In the genomic region with DNA sequence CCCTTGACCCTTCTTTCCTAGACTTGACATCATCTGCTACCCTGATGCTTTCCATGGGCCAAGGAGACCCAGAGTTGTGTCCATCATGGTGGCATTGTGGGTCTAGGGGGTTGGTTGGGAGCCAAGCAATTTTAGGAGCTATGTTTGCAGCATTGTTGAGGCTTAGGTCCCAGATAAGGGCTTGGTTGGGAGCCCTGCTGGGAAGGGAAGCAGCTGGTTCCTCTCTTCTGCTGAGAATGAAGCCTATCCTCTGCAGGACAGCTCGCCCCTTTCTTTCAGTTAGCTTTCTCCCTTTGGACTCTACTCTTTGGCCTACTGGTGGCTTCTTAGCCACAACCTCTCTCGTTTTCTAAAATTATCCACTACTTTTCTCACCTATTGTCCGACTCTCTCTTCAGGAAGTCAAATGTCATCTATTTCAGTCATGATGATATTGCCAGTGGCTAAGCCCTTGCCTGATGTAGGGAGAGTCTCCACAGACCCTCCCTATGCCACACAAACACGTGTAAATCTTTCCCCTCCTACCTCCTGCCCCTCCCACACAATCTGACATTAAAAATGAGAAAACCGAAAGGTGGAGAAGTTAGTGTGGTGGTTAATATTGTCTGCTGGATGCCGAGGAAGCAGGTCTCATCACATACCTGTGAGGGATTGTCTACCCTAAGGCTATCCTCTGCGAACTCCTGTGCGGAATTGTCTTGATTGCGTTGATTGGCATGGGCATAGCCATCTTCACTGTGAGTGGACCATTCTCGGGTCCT, we compare ENCODE assay signal across 1 mouse cellular context.
A peak's percentile ranks its signal among the peaks of the same experiment; 100 is the strongest.
TF ChIP-seq lines count a peak whose summit lies in the region.

No protein-coding gene starts in this region.

TF ChIP-seq in MEL, 35 proteins besides CTCF, POLR2A, EP300 and RAD21 (continued from another document):
- TF ChIP-seq SMC3 (IDR thresholded peaks at IDR 0.05; ENCODE audit: low read depth, low read length) (no peak), GATA1 (IDR thresholded peaks at IDR 0.05; ENCODE audit: low read depth, low read length) (peak; percentile 15; the same call in 1 of the 2 replicates), TCF12 (IDR thresholded peaks at IDR 0.05; ENCODE audit: low read depth, low read length) (no peak), UBTF (IDR thresholded peaks at IDR 0.05; ENCODE audit: borderline replicate concordance, insufficient read depth, low read depth, low read length) (no peak), KAT2A (conservative IDR thresholded peaks at IDR 0.05; ENCODE audit: low read depth, low read length) (no peak), ELF1 (IDR thresholded peaks at IDR 0.05; ENCODE audit: low read depth, low read length) (no peak), HCFC1 (IDR thresholded peaks at IDR 0.05; ENCODE audit: low read depth, low read length) (no peak), RCOR1 (IDR thresholded peaks at IDR 0.05; ENCODE audit: low read depth, low read length) (no peak), POLR2AphosphoS2 (IDR thresholded peaks at IDR 0.05; ENCODE audit: low read length) (no peak), ETS1 (IDR thresholded peaks at IDR 0.05; ENCODE audit: low read depth, low read length) (peak; percentile 45; the same call in 1 of the 2 replicates), ZNF384 (IDR thresholded peaks at IDR 0.05; ENCODE audit: low read depth, low read length) (no peak)
